Mouse (Mus musculus): Measurements from ENCODE around the gene Olfr668. TPM values are rescaled to one million over a fixed set of nuclear protein-coding genes. Genes with fewer than 3 reads are reported as not detected.
"Not testable (repeated sequence)": the region's sequence is repeated elsewhere in the genome, so short reads cannot be mapped to it uniquely, and the experiment has no call there.

Gene Olfr668
- total RNA-seq (2014; rRNA removed; ENCODE audit: low replicate concordance) = not detected in 2 replicates
- not detected in 2 replicates for polyA plus RNA-seq (2015; fragmentation: Nextera tagmentation; extraction: Ambion mirVana)

DNA sequence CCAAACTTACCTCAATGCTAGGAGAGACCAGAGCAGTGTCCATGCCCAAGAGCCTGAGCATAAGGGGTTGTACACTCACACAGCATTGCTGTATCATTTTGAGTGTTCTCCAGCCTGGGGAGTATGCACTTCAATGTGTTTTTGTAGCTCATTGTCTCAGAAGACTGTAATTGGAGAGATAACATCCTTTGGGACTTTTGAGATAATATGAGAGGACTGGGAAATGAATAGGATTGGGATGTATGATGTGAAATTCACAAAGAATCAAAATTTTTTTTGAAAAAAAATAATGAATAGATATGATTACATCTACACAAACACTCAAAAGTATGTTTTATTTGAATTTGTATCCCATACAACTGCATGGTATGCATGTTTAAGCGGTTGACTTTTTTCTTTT lies at the start of gene Olfr668:
Gene Olfr668 (minus strand): TSS at position 101 of the 400 bp plus-strand sequence.
- Histone ChIP-seq H3K27ac (ENCODE audit: low read depth) (no peak within 1 kb of the TSS), H3K36me3 (replicated peaks; ENCODE audit: control insufficient read depth, insufficient read depth, low read length) (no peaks in the 10 kb centered on the region), H3K9me3 (replicated peaks; ENCODE audit: control insufficient read depth, low read length) (no peaks in the 10 kb centered on the region), H3K4me1 (ENCODE audit: control insufficient read depth, insufficient read depth) (no peaks in the 10 kb centered on the region), H3K4me3 (ENCODE audit: low read depth, low read length) (no peak within 1 kb of the TSS), H3K27me3 (ENCODE audit: control insufficient read depth, insufficient read depth, low read length) (no peaks in the 10 kb centered on the region), H3K4me2 (ENCODE audit: low read depth, low read length) (no peak within 1 kb of the TSS), H3K9ac (replicated peaks; ENCODE audit: low read depth, low read length) (no peak within 1 kb of the TSS)
- WGBS = 59% methylated on average over 1 of the region's 1 CpGs
- ATAC-seq (ENCODE audit: insufficient read depth, low read depth) (no peak), DNase-seq (ENCODE audit: low spot score) (no peak)
- no peak for TF ChIP-seq EP300 (IDR thresholded peaks at IDR 0.05; ENCODE audit: low read depth)
- TF ChIP-seq CTCF (IDR thresholded peaks at IDR 0.05; ENCODE audit: low read depth) = no peak

GRCm38 (mm10) chr7:104972507-104972906 lies 44.6 kb upstream of the Olfr668 start:
- H3K9ac ChIP-seq (replicated peaks; ENCODE audit: low read depth, low read length); H3K4me1 ChIP-seq (ENCODE audit: control insufficient read depth, insufficient read depth); H3K4me3 ChIP-seq (ENCODE audit: low read depth, low read length); DNase-seq (ENCODE audit: low spot score); ATAC-seq (ENCODE audit: insufficient read depth, low read depth); H3K36me3 ChIP-seq (replicated peaks; ENCODE audit: control insufficient read depth, insufficient read depth, low read length); H3K9me3 ChIP-seq (replicated peaks; ENCODE audit: control insufficient read depth, low read length); H3K27me3 ChIP-seq (ENCODE audit: control insufficient read depth, insufficient read depth, low read length); H3K27ac ChIP-seq (ENCODE audit: low read depth); H3K4me2 ChIP-seq (ENCODE audit: low read depth, low read length): not testable (repeated sequence)
- 56% methylated on average over 2 of the region's 2 CpGs for WGBS

GRCm38 (mm10) chr7:104962520-104962919 lies 34.7 kb upstream of the Olfr668 start, which contains the start of gene Olfr670:
TSS of gene Olfr670 (minus strand) at chr7:104962620.
- WGBS = 40% methylated on average over 1 of the region's 1 CpGs
- Histone ChIP-seq H3K27me3 (ENCODE audit: control insufficient read depth, insufficient read depth, low read length) (no peaks in the 10 kb centered on the region), H3K36me3 (replicated peaks; ENCODE audit: control insufficient read depth, insufficient read depth, low read length) (no peaks in the 10 kb centered on the region), H3K9me3 (replicated peaks; ENCODE audit: control insufficient read depth, low read length) (no peaks in the 10 kb centered on the region), H3K27ac (ENCODE audit: low read depth) (no peak within 1 kb of the TSS), H3K4me2 (ENCODE audit: low read depth, low read length) (no peak within 1 kb of the TSS), H3K4me3 (ENCODE audit: low read depth, low read length) (no peak within 1 kb of the TSS), H3K9ac (replicated peaks; ENCODE audit: low read depth, low read length) (no peak within 1 kb of the TSS), H3K4me1 (ENCODE audit: control insufficient read depth, insufficient read depth) (no peaks in the 10 kb centered on the region)
- ATAC-seq (ENCODE audit: insufficient read depth, low read depth) (no peak), DNase-seq (ENCODE audit: low spot score) (no peak)
- no peak for TF ChIP-seq EP300 (IDR thresholded peaks at IDR 0.05; ENCODE audit: low read depth)
- TF ChIP-seq CTCF (IDR thresholded peaks at IDR 0.05; ENCODE audit: low read depth) = no peak

- 86% methylated on average over 16 of the region's 16 CpGs for WGBS
- H3K4me1 ChIP-seq (ENCODE audit: control insufficient read depth, insufficient read depth); H3K4me2 ChIP-seq (ENCODE audit: low read depth, low read length); H3K27me3 ChIP-seq (ENCODE audit: control insufficient read depth, insufficient read depth, low read length); H3K9me3 ChIP-seq (replicated peaks; ENCODE audit: control insufficient read depth, low read length); ATAC-seq (ENCODE audit: insufficient read depth, low read depth); H3K27ac ChIP-seq (ENCODE audit: low read depth); H3K9ac ChIP-seq (replicated peaks; ENCODE audit: low read depth, low read length); DNase-seq (ENCODE audit: low spot score); H3K4me3 ChIP-seq (ENCODE audit: low read depth, low read length); H3K36me3 ChIP-seq (replicated peaks; ENCODE audit: control insufficient read depth, insufficient read depth, low read length): not testable (repeated sequence)
Measured at GRCm38 (mm10) chr7:104950234-104950633, 22.4 kb upstream of the Olfr668 start.

DNA sequence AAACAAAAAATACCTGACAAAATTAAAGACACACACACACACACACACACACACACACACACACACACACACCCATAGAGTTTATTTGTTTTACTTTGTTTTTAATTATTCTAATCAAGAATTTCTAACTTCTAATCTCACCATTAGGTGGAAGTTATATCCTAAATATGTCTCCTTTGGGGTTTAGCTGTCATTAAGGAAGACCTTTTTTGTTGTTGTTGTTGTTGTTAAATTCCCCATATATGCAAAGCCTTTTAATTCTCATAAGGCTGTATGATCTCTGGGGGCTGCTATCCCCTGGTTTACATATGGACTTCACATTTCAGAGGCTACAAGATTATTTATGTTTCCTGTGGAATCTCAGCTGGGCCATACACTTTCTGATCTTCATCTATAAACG lies 6.1 kb upstream of the Olfr668 start, which contains the start of gene Olfr669:
Gene Olfr669 (plus strand): TSS at position 301 of the 400 bp plus-strand sequence.
- ATAC-seq (ENCODE audit: insufficient read depth, low read depth) (no peak), DNase-seq (ENCODE audit: low spot score) (no peak)
- TF ChIP-seq CTCF (IDR thresholded peaks at IDR 0.05; ENCODE audit: low read depth) (no peak), EP300 (IDR thresholded peaks at IDR 0.05; ENCODE audit: low read depth) (no peak)
- Histone ChIP-seq H3K27ac (ENCODE audit: low read depth) (no peak within 1 kb of the TSS), H3K4me3 (ENCODE audit: low read depth, low read length) (no peak within 1 kb of the TSS), H3K4me1 (ENCODE audit: control insufficient read depth, insufficient read depth) (no peaks in the 10 kb centered on the region), H3K4me2 (ENCODE audit: low read depth, low read length) (no peak within 1 kb of the TSS), H3K9me3 (replicated peaks; ENCODE audit: control insufficient read depth, low read length) (no peaks in the 10 kb centered on the region), H3K36me3 (replicated peaks; ENCODE audit: control insufficient read depth, insufficient read depth, low read length) (no peaks in the 10 kb centered on the region), H3K27me3 (ENCODE audit: control insufficient read depth, insufficient read depth, low read length) (no peaks in the 10 kb centered on the region), H3K9ac (replicated peaks; ENCODE audit: low read depth, low read length) (no peak within 1 kb of the TSS)
- 78% methylated on average over 1 of the region's 1 CpGs for WGBS

GRCm38 (mm10) chr7:104921382-104921781 lies 6.5 kb downstream of the Olfr668 start, which contains the start of gene Olfr667:
TSS of gene Olfr667 (minus strand) at chr7:104921482.
- WGBS = 77% methylated on average over 1 of the region's 1 CpGs
- no peak within 1 kb of the TSS for H3K4me3 ChIP-seq (ENCODE audit: low read depth, low read length)
- H3K27me3 ChIP-seq (ENCODE audit: control insufficient read depth, insufficient read depth, low read length) = no peaks in the 10 kb centered on the region
- no peak within 1 kb of the TSS for H3K9ac ChIP-seq (replicated peaks; ENCODE audit: low read depth, low read length)
- H3K4me1 ChIP-seq (ENCODE audit: control insufficient read depth, insufficient read depth) = no peaks in the 10 kb centered on the region
- H3K36me3 ChIP-seq (replicated peaks; ENCODE audit: control insufficient read depth, insufficient read depth, low read length) = no peaks in the 10 kb centered on the region
- H3K9me3 ChIP-seq (replicated peaks; ENCODE audit: control insufficient read depth, low read length) = no peaks in the 10 kb centered on the region
- no peak within 1 kb of the TSS for H3K27ac ChIP-seq (ENCODE audit: low read depth)
- DNase-seq (ENCODE audit: low spot score) (no peak), ATAC-seq (ENCODE audit: insufficient read depth, low read depth) (no peak)
- TF ChIP-seq CTCF (IDR thresholded peaks at IDR 0.05; ENCODE audit: low read depth) (no peak), EP300 (IDR thresholded peaks at IDR 0.05; ENCODE audit: low read depth) (no peak)
- H3K4me2 ChIP-seq (ENCODE audit: low read depth, low read length) = no peak within 1 kb of the TSS
